Mouse (Mus musculus): ENCODE results near the gene Dnajb4. TPM values are rescaled to one million over a fixed set of nuclear protein-coding genes. Genes with fewer than 3 reads are reported as not detected.
A peak's percentile ranks its signal among the peaks of the same experiment; 100 is the strongest.

Gene Dnajb4
- polyA plus RNA-seq, 1 experiment from 2014 or later = 49.5 TPM

- Histone ChIP-seq H3K9ac (ENCODE audit: low read depth, low read length) (no peak overlapping the region), H3K36me3 (ENCODE audit: control insufficient read depth, insufficient read depth, low read length) (no peaks in the 10 kb centered on the region), H3K4me2 (ENCODE audit: low read length) (no peak overlapping the region), H3K27me3 (replicated peaks; ENCODE audit: control insufficient read depth, insufficient read depth, low read length) (no peaks in the 10 kb centered on the region), H3K9me3 (ENCODE audit: control insufficient read depth, low read length) (no peaks in the 10 kb centered on the region), H3K4me3 (ENCODE audit: low read length) (no peak overlapping the region), H3K27ac (ENCODE audit: low read depth, low read length) (no peak overlapping the region), H3K4me1 (ENCODE audit: control insufficient read depth, insufficient read depth, low read depth, low read length) (no peaks in the 10 kb centered on the region)
- ATAC-seq = peak; percentile 40
- 57% methylated on average over 10 of the region's 10 CpGs for WGBS
These were observed 51.5 kb downstream of the Dnajb4 start for GRCm38 (mm10) chr3:152158344-152159291.

- no peak for ATAC-seq
- Histone ChIP-seq H3K9me3 (ENCODE audit: control insufficient read depth, low read length) (no peaks in the 10 kb centered on the region), H3K9ac (ENCODE audit: low read depth, low read length) (no peak overlapping the region), H3K27me3 (replicated peaks; ENCODE audit: control insufficient read depth, insufficient read depth, low read length) (no peaks in the 10 kb centered on the region), H3K4me3 (ENCODE audit: low read length) (no peak overlapping the region), H3K27ac (ENCODE audit: low read depth, low read length) (no peak overlapping the region), H3K4me1 (ENCODE audit: control insufficient read depth, insufficient read depth, low read depth, low read length) (no peaks in the 10 kb centered on the region), H3K36me3 (ENCODE audit: control insufficient read depth, insufficient read depth, low read length) (no peaks in the 10 kb centered on the region), H3K4me2 (ENCODE audit: low read length) (no peak overlapping the region)
- WGBS = 81% methylated on average over 23 of the region's 23 CpGs
These were observed 53.1 kb downstream of the Dnajb4 start for GRCm38 (mm10) chr3:152156816-152157496.

- no peak overlapping the region for H3K27ac ChIP-seq (ENCODE audit: low read depth, low read length)
- H3K4me1 ChIP-seq (ENCODE audit: control insufficient read depth, insufficient read depth, low read depth, low read length) = no peaks in the 10 kb centered on the region
- H3K9ac ChIP-seq (ENCODE audit: low read depth, low read length) = no peak overlapping the region
- H3K9me3 ChIP-seq (ENCODE audit: control insufficient read depth, low read length) = no peaks in the 10 kb centered on the region
- ATAC-seq = no peak
- H3K4me2 ChIP-seq (ENCODE audit: low read length) = no peak overlapping the region
- H3K27me3 ChIP-seq (replicated peaks; ENCODE audit: control insufficient read depth, insufficient read depth, low read length) = no peaks in the 10 kb centered on the region
- H3K36me3 ChIP-seq (ENCODE audit: control insufficient read depth, insufficient read depth, low read length) = no peaks in the 10 kb centered on the region
- H3K4me3 ChIP-seq (ENCODE audit: low read length) = no peak overlapping the region
- WGBS = 34% methylated on average over 11 of the region's 11 CpGs
These were observed 54.7 kb downstream of the Dnajb4 start for GRCm38 (mm10) chr3:152155296-152155948.

GRCm38 (mm10) chr3:152154095-152154494 is 56.0 kb downstream of the Dnajb4 start:
- Histone ChIP-seq H3K4me1 (ENCODE audit: control insufficient read depth, insufficient read depth, low read depth, low read length) (no peaks in the 10 kb centered on the region), H3K9me3 (ENCODE audit: control insufficient read depth, low read length) (no peaks in the 10 kb centered on the region), H3K9ac (ENCODE audit: low read depth, low read length) (no peak overlapping the region), H3K36me3 (ENCODE audit: control insufficient read depth, insufficient read depth, low read length) (no peaks in the 10 kb centered on the region), H3K27me3 (replicated peaks; ENCODE audit: control insufficient read depth, insufficient read depth, low read length) (no peaks in the 10 kb centered on the region), H3K4me2 (ENCODE audit: low read length) (no peak overlapping the region), H3K4me3 (ENCODE audit: low read length) (no peak overlapping the region), H3K27ac (ENCODE audit: low read depth, low read length) (no peak overlapping the region)
- no peak for ATAC-seq
- 94% methylated on average over 5 of the region's 5 CpGs for WGBS

- Histone ChIP-seq H3K4me1 (ENCODE audit: control insufficient read depth, insufficient read depth, low read depth, low read length) (no peaks in the 10 kb centered on the region), H3K27me3 (replicated peaks; ENCODE audit: control insufficient read depth, insufficient read depth, low read length) (no peaks in the 10 kb centered on the region), H3K4me2 (ENCODE audit: low read length) (no peak overlapping the region), H3K4me3 (ENCODE audit: low read length) (no peak overlapping the region), H3K27ac (ENCODE audit: low read depth, low read length) (no peak overlapping the region), H3K36me3 (ENCODE audit: control insufficient read depth, insufficient read depth, low read length) (no peaks in the 10 kb centered on the region), H3K9ac (ENCODE audit: low read depth, low read length) (no peak overlapping the region), H3K9me3 (ENCODE audit: control insufficient read depth, low read length) (no peaks in the 10 kb centered on the region)
- WGBS = 92% methylated on average over 2 of the region's 2 CpGs
- no peak for ATAC-seq
These were observed 57.0 kb downstream of the Dnajb4 start for GRCm38 (mm10) chr3:152153152-152153551.

GRCm38 (mm10) chr3:152152483-152152804 is 57.7 kb downstream of the Dnajb4 start:
- no peak for ATAC-seq
- no peak overlapping the region for H3K4me3 ChIP-seq (ENCODE audit: low read length)
- H3K9ac ChIP-seq (ENCODE audit: low read depth, low read length) = no peak overlapping the region
- H3K4me1 ChIP-seq (ENCODE audit: control insufficient read depth, insufficient read depth, low read depth, low read length) = no peaks in the 10 kb centered on the region
- no peaks in the 10 kb centered on the region for H3K27me3 ChIP-seq (replicated peaks; ENCODE audit: control insufficient read depth, insufficient read depth, low read length)
- H3K9me3 ChIP-seq (ENCODE audit: control insufficient read depth, low read length) = no peaks in the 10 kb centered on the region
- no peak overlapping the region for H3K27ac ChIP-seq (ENCODE audit: low read depth, low read length)
- H3K36me3 ChIP-seq (ENCODE audit: control insufficient read depth, insufficient read depth, low read length) = no peaks in the 10 kb centered on the region
- 96% methylated on average over 1 of the region's 1 CpGs for WGBS
- no peak overlapping the region for H3K4me2 ChIP-seq (ENCODE audit: low read length)

GRCm38 (mm10) chr3:152151725-152152482 is 58.2 kb downstream of the Dnajb4 start:
- 58% methylated on average over 29 of the region's 29 CpGs for WGBS
- H3K4me2 ChIP-seq (ENCODE audit: low read length) = peak overlapping the region; percentile 47
- no peaks in the 10 kb centered on the region for H3K36me3 ChIP-seq (ENCODE audit: control insufficient read depth, insufficient read depth, low read length)
- no peak overlapping the region; the same call in 1 of the 2 replicates for H3K4me3 ChIP-seq (ENCODE audit: low read length)
- no peak overlapping the region for H3K27ac ChIP-seq (ENCODE audit: low read depth, low read length)
- H3K9ac ChIP-seq (ENCODE audit: low read depth, low read length) = no peak overlapping the region
- ATAC-seq = peak; percentile 31; the same call in 1 of the 2 replicates
- H3K9me3 ChIP-seq (ENCODE audit: control insufficient read depth, low read length) = no peaks in the 10 kb centered on the region
- H3K27me3 ChIP-seq (replicated peaks; ENCODE audit: control insufficient read depth, insufficient read depth, low read length) = no peaks in the 10 kb centered on the region
- no peaks in the 10 kb centered on the region for H3K4me1 ChIP-seq (ENCODE audit: control insufficient read depth, insufficient read depth, low read depth, low read length)

DNA sequence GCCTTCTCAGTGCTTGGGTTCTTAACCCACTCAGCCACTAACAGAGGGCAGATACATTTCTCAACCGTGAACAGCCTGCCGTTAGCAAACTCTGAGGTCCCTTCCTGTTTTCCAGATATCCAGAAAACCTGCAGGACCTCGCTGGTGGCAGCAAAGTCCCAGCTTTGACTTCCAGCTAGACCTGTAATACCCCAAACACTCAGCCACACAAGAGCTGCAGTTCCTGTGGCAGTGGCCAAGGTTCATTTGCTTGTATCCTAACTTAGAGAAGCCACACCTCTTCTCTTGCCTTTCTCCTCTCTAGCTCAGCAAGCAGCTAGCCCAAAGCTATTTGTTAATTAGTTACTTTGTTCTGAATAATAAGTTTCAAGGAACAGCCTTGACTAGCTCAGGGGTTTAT is 60.2 kb downstream of the Dnajb4 start:
- WGBS = 76% methylated on average over 3 of the region's 3 CpGs
- Histone ChIP-seq H3K9me3 (ENCODE audit: control insufficient read depth, low read length) (no peaks in the 10 kb centered on the region), H3K27ac (ENCODE audit: low read depth, low read length) (no peak overlapping the region), H3K4me1 (ENCODE audit: control insufficient read depth, insufficient read depth, low read depth, low read length) (no peaks in the 10 kb centered on the region), H3K4me3 (ENCODE audit: low read length) (no peak overlapping the region), H3K9ac (ENCODE audit: low read depth, low read length) (no peak overlapping the region), H3K36me3 (ENCODE audit: control insufficient read depth, insufficient read depth, low read length) (no peaks in the 10 kb centered on the region), H3K4me2 (ENCODE audit: low read length) (no peak overlapping the region), H3K27me3 (replicated peaks; ENCODE audit: control insufficient read depth, insufficient read depth, low read length) (no peaks in the 10 kb centered on the region)
- no peak for ATAC-seq

Measured in hindbrain, embryonic 16.5 days (tissue).